ENCODE assay signal across 26 mouse cellular contexts in the genomic region with DNA sequence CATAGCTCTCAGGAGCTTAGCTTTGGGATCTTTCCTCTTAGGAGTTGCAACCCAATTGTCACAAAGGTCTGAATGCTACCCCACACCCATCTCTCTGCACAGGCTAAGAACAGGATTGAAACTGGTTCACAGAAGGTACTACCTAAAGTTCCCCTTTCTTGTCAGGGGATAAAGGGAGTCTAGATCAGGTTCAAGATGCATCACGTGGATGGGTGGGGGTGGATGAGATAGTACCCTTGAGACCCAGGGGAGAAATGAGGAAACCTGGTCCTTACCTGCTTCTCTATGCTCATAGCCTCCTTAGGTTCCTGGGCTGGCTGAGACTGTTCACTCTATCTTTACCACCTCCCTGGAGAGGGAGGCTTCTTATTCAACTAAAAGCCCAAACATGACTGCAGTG.
A peak's percentile ranks its signal among the peaks of the same experiment; 100 is the strongest.
DNase-seq lines count a peak whose midpoint lies in the region; ATAC-seq and TF ChIP-seq lines count a peak whose summit lies in the region.
"Had no signal": no experiment of that assay in that cellular context is flagged by ENCODE, and none has a peak within 500 bp of the region (broad histone marks: within the 10 kb centered on the region; RNA-seq: fewer than 3 reads in every experiment).

No protein-coding gene starts in this region.

- H3K9ac ChIP-seq in heart, embryonic 12.5 days: no peak overlapping the region
- H3K9ac ChIP-seq in lung, postnatal 0 days (replicated peaks; ENCODE audit: low read depth): no peak overlapping the region
- H3K9ac ChIP-seq: forebrain, embryonic 13.5 days; heart, embryonic 15.5 days; hindbrain, embryonic 13.5 days had no signal

- no peak overlapping the region for H3K4me3 ChIP-seq in heart, embryonic 12.5 days
- H3K4me3 ChIP-seq in lung, postnatal 0 days (ENCODE audit: low read depth, low read length): no peak overlapping the region
- H3K4me3 ChIP-seq: forebrain, embryonic 10.5 days; forebrain, embryonic 13.5 days; heart, embryonic 15.5 days; hindbrain, embryonic 10.5 days; hindbrain, embryonic 13.5 days had no signal

- 0 out of 2 replicates have a peak, but pooled peaks cover 4% of the 10 kb centered on the region for H3K9me3 ChIP-seq in heart, embryonic 12.5 days (replicated peaks)
- no peaks in the 10 kb centered on the region for H3K9me3 ChIP-seq in lung, postnatal 0 days (ENCODE audit: low read length)
- H3K9me3 ChIP-seq: heart, embryonic 15.5 days; hindbrain, embryonic 13.5 days had no signal

- DNase-seq in heart, adult 11 months: peak; percentile 62
- DNase-seq in lung, postnatal 36 days: peak; percentile 5
- no peak for DNase-seq in lung, postnatal 0 days (ENCODE audit: low spot score)
- peak; percentile 81 for DNase-seq in A20 (ENCODE audit: low read depth, low spot score)
- DNase-seq in splenic B cell, adult 2 months (ENCODE audit: low read depth, low spot score): peak; percentile 78
- DNase-seq in liver: no peak
- DNase-seq: adrenal gland, adult 8-10 months; adrenal gland, postnatal 36 days; cerebellum, adult 18-20 months; cerebellum, adult 9-10 months; cerebellum, postnatal 14 days; gastrocnemius, postnatal 10 days; gastrocnemius, postnatal 36 days; heart, postnatal 10 days; heart, postnatal 36 days had no signal

- H3K27me3 ChIP-seq in heart, embryonic 12.5 days (replicated peaks): no peaks in the 10 kb centered on the region
- H3K27me3 ChIP-seq in lung, postnatal 0 days (replicated peaks; ENCODE audit: insufficient read depth, low read length): no peaks in the 10 kb centered on the region
- H3K27me3 ChIP-seq in splenic B cell, adult 2 months (ENCODE audit: control insufficient read depth, insufficient read depth, low read length, poor library complexity, severe bottlenecking): no peaks in the 10 kb centered on the region
- H3K27me3 ChIP-seq: forebrain, embryonic 13.5 days; heart, embryonic 15.5 days; hindbrain, embryonic 13.5 days had no signal

- no peak overlapping the region for H3K4me2 ChIP-seq in heart, embryonic 12.5 days
- H3K4me2 ChIP-seq in lung, postnatal 0 days (replicated peaks; ENCODE audit: low read depth, low read length): no peak overlapping the region
- H3K4me2 ChIP-seq: forebrain, embryonic 13.5 days; heart, embryonic 11.5 days; heart, embryonic 15.5 days; hindbrain, embryonic 13.5 days had no signal

- TF ChIP-seq CTCF in lung, postnatal 0 days (IDR thresholded peaks at IDR 0.05): no peak

- ATAC-seq in heart, embryonic 12.5 days (ENCODE audit: insufficient number of reproducible peaks, low FRiP score): no peak
- no peak for ATAC-seq in lung, postnatal 0 days
- ATAC-seq: activated CD4-positive, CD25-positive, alpha-beta regulatory T cell, adult 4 months; CD4-positive, CD25-positive, alpha-beta regulatory T cell, adult 4 months; forebrain, embryonic 13.5 days; forebrain, embryonic 16.5 days; hindbrain, embryonic 16.5 days had no signal

- 74% methylated on average over 1 of the region's 1 CpGs for WGBS in heart, embryonic 12.5 days
- 52% methylated on average over 1 of the region's 1 CpGs for WGBS in lung, postnatal 0 days

- H3K27ac ChIP-seq in heart, embryonic 12.5 days (ENCODE audit: poor library complexity, severe bottlenecking): no peak overlapping the region
- no peak overlapping the region for H3K27ac ChIP-seq in lung, postnatal 0 days (ENCODE audit: low read length)
- H3K27ac ChIP-seq: forebrain, embryonic 10.5 days; forebrain, embryonic 13.5 days; heart, embryonic 15.5 days; hindbrain, embryonic 10.5 days; hindbrain, embryonic 13.5 days had no signal

- TF ChIP-seq EP300 in lung, postnatal 0 days (IDR thresholded peaks at IDR 0.05): no peak

- no peaks in the 10 kb centered on the region for H3K4me1 ChIP-seq in heart, embryonic 12.5 days (replicated peaks)
- no peaks in the 10 kb centered on the region for H3K4me1 ChIP-seq in lung, postnatal 0 days (ENCODE audit: insufficient read depth, low read depth, low read length)
- H3K4me1 ChIP-seq: forebrain, embryonic 10.5 days; forebrain, embryonic 13.5 days; heart, embryonic 15.5 days; hindbrain, embryonic 10.5 days; hindbrain, embryonic 13.5 days had no signal

- no peaks in the 10 kb centered on the region for H3K36me3 ChIP-seq in heart, embryonic 12.5 days
- H3K36me3 ChIP-seq in lung, postnatal 0 days (ENCODE audit: insufficient read depth, low read length): no peaks in the 10 kb centered on the region
- no peaks in the 10 kb centered on the region for H3K36me3 ChIP-seq in splenic B cell, adult 2 months (ENCODE audit: control insufficient read depth, insufficient read depth, low read length, poor library complexity, severe bottlenecking)
- H3K36me3 ChIP-seq: forebrain, embryonic 10.5 days; heart, embryonic 15.5 days; hindbrain, embryonic 10.5 days; hindbrain, embryonic 13.5 days had no signal

Comparison
In these comparisons a context has a peak if more than half of its experiments do, and no peak if none do; other contexts are left out.
1. DNase-seq: peak in heart, adult 11 months (single experiment), lung, postnatal 36 days (single experiment), A20 (single experiment) and splenic B cell, adult 2 months (single experiment); none in lung, postnatal 0 days (single experiment) and liver (single experiment).